Mouse (Mus musculus): ENCODE measurements at regions not wholly inside any gene's neighbourhood (a gene's known extent, or its start where the extent isn't known, plus 50 kb on each side); places are given as distances from the start of the nearest gene placed in this dataset.
A peak's percentile ranks its signal among the peaks of the same experiment; 100 is the strongest.

GRCm38 (mm10) chr10:120666985-120667677 lies 190.9 kb upstream of the Hmga2 start:
- no peak for DNase-seq (ENCODE audit: low read depth in 3 of 3, low spot score in 3 of 3)
- no peak for ATAC-seq (ENCODE audit: insufficient read depth)
- TF ChIP-seq CTCF (IDR thresholded peaks at IDR 0.05; ENCODE audit: low read depth) (peak; percentile 57), EP300 (IDR thresholded peaks at IDR 0.05; ENCODE audit: low read depth) (no peak)
- H3K36me3 ChIP-seq (replicated peaks; ENCODE audit: control insufficient read depth, insufficient read depth, low read depth) = no peaks in the 10 kb centered on the region
- no peaks in the 10 kb centered on the region for H3K4me1 ChIP-seq (replicated peaks; ENCODE audit: control insufficient read depth in 2 of 2, insufficient read depth in 2 of 2, low read length in 1 of 2)
- no peak overlapping the region for H3K4me3 ChIP-seq (ENCODE audit: insufficient read depth in 1 of 2, low read depth in 2 of 2, low read length in 2 of 2)
- H3K9ac ChIP-seq (replicated peaks) = no peak overlapping the region
- H3K9me3 ChIP-seq (ENCODE audit: control insufficient read depth, low read length) = no peaks in the 10 kb centered on the region
- no peaks in the 10 kb centered on the region for H3K27me3 ChIP-seq (ENCODE audit: control insufficient read depth, insufficient read depth, low read length)
- no peak overlapping the region for H3K4me2 ChIP-seq (ENCODE audit: low read depth)
- WGBS (ENCODE audit: insufficient replicate concordance) = 68% methylated on average over 12 of the region's 12 CpGs
- H3K27ac ChIP-seq = no peak overlapping the region

GRCm38 (mm10) chr10:120666202-120666860 lies 190.1 kb upstream of the Hmga2 start:
- Histone ChIP-seq H3K4me3 (ENCODE audit: insufficient read depth in 1 of 2, low read depth in 2 of 2, low read length in 2 of 2) (no peak overlapping the region), H3K27ac (no peak overlapping the region), H3K4me2 (ENCODE audit: low read depth) (no peak overlapping the region), H3K36me3 (replicated peaks; ENCODE audit: control insufficient read depth, insufficient read depth, low read depth) (no peaks in the 10 kb centered on the region), H3K9ac (replicated peaks) (no peak overlapping the region), H3K4me1 (replicated peaks; ENCODE audit: control insufficient read depth in 2 of 2, insufficient read depth in 2 of 2, low read length in 1 of 2) (no peaks in the 10 kb centered on the region), H3K27me3 (ENCODE audit: control insufficient read depth, insufficient read depth, low read length) (no peaks in the 10 kb centered on the region), H3K9me3 (ENCODE audit: control insufficient read depth, low read length) (no peaks in the 10 kb centered on the region)
- ATAC-seq (ENCODE audit: insufficient read depth) (no peak), DNase-seq (ENCODE audit: low read depth in 3 of 3, low spot score in 3 of 3) (no peak)
- TF ChIP-seq EP300 (IDR thresholded peaks at IDR 0.05; ENCODE audit: low read depth) = no peak
- WGBS (ENCODE audit: insufficient replicate concordance) = 65% methylated on average over 7 of the region's 7 CpGs

GRCm38 (mm10) chr10:120665670-120666069 lies 189.4 kb upstream of the Hmga2 start:
- no peaks in the 10 kb centered on the region for H3K27me3 ChIP-seq (ENCODE audit: control insufficient read depth, insufficient read depth, low read length)
- no peak overlapping the region for H3K9ac ChIP-seq (replicated peaks)
- DNase-seq (ENCODE audit: low read depth in 3 of 3, low spot score in 3 of 3) = no peak
- TF ChIP-seq CTCF (IDR thresholded peaks at IDR 0.05; ENCODE audit: low read depth) (no peak), EP300 (IDR thresholded peaks at IDR 0.05; ENCODE audit: low read depth) (no peak)
- ATAC-seq (ENCODE audit: insufficient read depth) = no peak
- no peaks in the 10 kb centered on the region for H3K4me1 ChIP-seq (replicated peaks; ENCODE audit: control insufficient read depth in 2 of 2, insufficient read depth in 2 of 2, low read length in 1 of 2)
- H3K4me2 ChIP-seq (ENCODE audit: low read depth) = no peak overlapping the region
- H3K9me3 ChIP-seq (ENCODE audit: control insufficient read depth, low read length) = no peaks in the 10 kb centered on the region
- 23% methylated on average over 5 of the region's 5 CpGs for WGBS (ENCODE audit: insufficient replicate concordance)
- H3K27ac ChIP-seq = no peak overlapping the region
- no peak overlapping the region for H3K4me3 ChIP-seq (ENCODE audit: insufficient read depth in 1 of 2, low read depth in 2 of 2, low read length in 2 of 2)
- H3K36me3 ChIP-seq (replicated peaks; ENCODE audit: control insufficient read depth, insufficient read depth, low read depth) = no peaks in the 10 kb centered on the region

GRCm38 (mm10) chr10:120664419-120664818 lies 188.2 kb upstream of the Hmga2 start:
- WGBS (ENCODE audit: insufficient replicate concordance) = 57% methylated on average over 5 of the region's 5 CpGs
- DNase-seq (ENCODE audit: low read depth in 3 of 3, low spot score in 3 of 3) = no peak

GRCm38 (mm10) chr10:120663396-120663795 lies 187.1 kb upstream of the Hmga2 start:
- TF ChIP-seq CTCF (IDR thresholded peaks at IDR 0.05; ENCODE audit: low read depth) (no peak), EP300 (IDR thresholded peaks at IDR 0.05; ENCODE audit: low read depth) (no peak)
- H3K9me3 ChIP-seq (ENCODE audit: control insufficient read depth, low read length) = no peaks in the 10 kb centered on the region
- H3K4me3 ChIP-seq (ENCODE audit: insufficient read depth in 1 of 2, low read depth in 2 of 2, low read length in 2 of 2) = no peak overlapping the region
- 65% methylated on average over 11 of the region's 11 CpGs for WGBS (ENCODE audit: insufficient replicate concordance)
- H3K4me2 ChIP-seq (ENCODE audit: low read depth) = no peak overlapping the region
- no peak overlapping the region for H3K27ac ChIP-seq
- H3K9ac ChIP-seq (replicated peaks) = no peak overlapping the region
- DNase-seq (ENCODE audit: low read depth in 3 of 3, low spot score in 3 of 3) (no peak), ATAC-seq (ENCODE audit: insufficient read depth) (no peak)
- H3K4me1 ChIP-seq (replicated peaks; ENCODE audit: control insufficient read depth in 2 of 2, insufficient read depth in 2 of 2, low read length in 1 of 2) = no peaks in the 10 kb centered on the region
- H3K36me3 ChIP-seq (replicated peaks; ENCODE audit: control insufficient read depth, insufficient read depth, low read depth) = no peaks in the 10 kb centered on the region
- H3K27me3 ChIP-seq (ENCODE audit: control insufficient read depth, insufficient read depth, low read length) = no peaks in the 10 kb centered on the region

More at GRCm38 (mm10) chr10:120664419-120664818, 188.2 kb upstream of the Hmga2 start:
- no peak overlapping the region for H3K4me2 ChIP-seq (ENCODE audit: low read depth)
- no peaks in the 10 kb centered on the region for H3K36me3 ChIP-seq (replicated peaks; ENCODE audit: control insufficient read depth, insufficient read depth, low read depth)
- no peak for ATAC-seq (ENCODE audit: insufficient read depth)
- no peaks in the 10 kb centered on the region for H3K27me3 ChIP-seq (ENCODE audit: control insufficient read depth, insufficient read depth, low read length)
- H3K9me3 ChIP-seq (ENCODE audit: control insufficient read depth, low read length) = no peaks in the 10 kb centered on the region
- H3K4me3 ChIP-seq (ENCODE audit: insufficient read depth in 1 of 2, low read depth in 2 of 2, low read length in 2 of 2) = no peak overlapping the region
- H3K9ac ChIP-seq (replicated peaks) = no peak overlapping the region
- H3K4me1 ChIP-seq (replicated peaks; ENCODE audit: control insufficient read depth in 2 of 2, insufficient read depth in 2 of 2, low read length in 1 of 2) = no peaks in the 10 kb centered on the region
- no peak overlapping the region for H3K27ac ChIP-seq
- TF ChIP-seq EP300 (IDR thresholded peaks at IDR 0.05; ENCODE audit: low read depth) (no peak), CTCF (IDR thresholded peaks at IDR 0.05; ENCODE audit: low read depth) (no peak)

All from liver, embryonic 14.5 days (tissue).